Mouse (Mus musculus): ENCODE results near the gene BC035947. TPM values are rescaled to one million over a fixed set of nuclear protein-coding genes. Genes with fewer than 3 reads are reported as not detected.
"Not testable (repeated sequence)": the region's sequence is repeated elsewhere in the genome, so short reads cannot be mapped to it uniquely, and the experiment has no call there.

BC035947 gene
- 1.5 and 1.6 TPM in 2 replicates for polyA plus RNA-seq (2015; fragmentation: Nextera tagmentation; extraction: Ambion mirVana)

GRCm38 (mm10) chr1:78511621-78512160, at the start of gene BC035947:
BC035947 (minus strand) TSS chr1:78512158.
- no peaks in the 10 kb centered on the region for H3K27me3 ChIP-seq (ENCODE audit: control insufficient read depth, insufficient read depth, low read depth, low read length)
- H3K4me1 ChIP-seq (ENCODE audit: control insufficient read depth, insufficient read depth, low read length): no peaks in the 10 kb centered on the region
- ATAC-seq: peak; percentile 75
- peak within 1 kb of the TSS; percentile 66 for H3K4me2 ChIP-seq (ENCODE audit: low read length)
- no peaks in the 10 kb centered on the region for H3K36me3 ChIP-seq (ENCODE audit: control insufficient read depth, insufficient read depth, low read length)
- no peaks in the 10 kb centered on the region for H3K9me3 ChIP-seq (replicated peaks; ENCODE audit: control insufficient read depth, low read length, poor library complexity, severe bottlenecking)
- no peak within 1 kb of the TSS for H3K27ac ChIP-seq (ENCODE audit: low read length)
- peak within 1 kb of the TSS; percentile 68 for H3K9ac ChIP-seq (ENCODE audit: low read depth, low read length)
- WGBS: 3% methylated on average over 25 of the region's 25 CpGs
- peak within 1 kb of the TSS; percentile 40 for H3K4me3 ChIP-seq (ENCODE audit: low read depth, low read length)

GRCm38 (mm10) chr1:78554012-78554666, 42.2 kb upstream of the BC035947 start:
- 82% methylated on average over 8 of the region's 8 CpGs for WGBS
- Histone ChIP-seq H3K4me1 (ENCODE audit: control insufficient read depth, insufficient read depth, low read length) (no peaks in the 10 kb centered on the region), H3K9ac (ENCODE audit: low read depth, low read length) (no peak overlapping the region), H3K36me3 (ENCODE audit: control insufficient read depth, insufficient read depth, low read length) (no peaks in the 10 kb centered on the region), H3K27ac (ENCODE audit: low read length) (no peak overlapping the region), H3K9me3 (replicated peaks; ENCODE audit: control insufficient read depth, low read length, poor library complexity, severe bottlenecking) (no peaks in the 10 kb centered on the region), H3K27me3 (ENCODE audit: control insufficient read depth, insufficient read depth, low read depth, low read length) (no peaks in the 10 kb centered on the region), H3K4me2 (ENCODE audit: low read length) (no peak overlapping the region), H3K4me3 (ENCODE audit: low read depth, low read length) (no peak overlapping the region)
- ATAC-seq: no peak

GRCm38 (mm10) chr1:78548961-78549360, 37.0 kb upstream of the BC035947 start:
- no peaks in the 10 kb centered on the region for H3K9me3 ChIP-seq (replicated peaks; ENCODE audit: control insufficient read depth, low read length, poor library complexity, severe bottlenecking)
- no peak overlapping the region for H3K4me2 ChIP-seq (ENCODE audit: low read length)
- no peak overlapping the region for H3K9ac ChIP-seq (ENCODE audit: low read depth, low read length)
- no peaks in the 10 kb centered on the region for H3K36me3 ChIP-seq (ENCODE audit: control insufficient read depth, insufficient read depth, low read length)
- H3K27me3 ChIP-seq (ENCODE audit: control insufficient read depth, insufficient read depth, low read depth, low read length): no peaks in the 10 kb centered on the region
- H3K4me1 ChIP-seq (ENCODE audit: control insufficient read depth, insufficient read depth, low read length): no peaks in the 10 kb centered on the region
- 43% methylated on average over 6 of the region's 6 CpGs for WGBS
- H3K4me3 ChIP-seq (ENCODE audit: low read depth, low read length): no peak overlapping the region
- no peak overlapping the region for H3K27ac ChIP-seq (ENCODE audit: low read length)
- no peak for ATAC-seq

GRCm38 (mm10) chr1:78546258-78546657, 34.3 kb upstream of the BC035947 start:
- Histone ChIP-seq H3K27ac (ENCODE audit: low read length) (no peak overlapping the region), H3K27me3 (ENCODE audit: control insufficient read depth, insufficient read depth, low read depth, low read length) (no peaks in the 10 kb centered on the region), H3K36me3 (ENCODE audit: control insufficient read depth, insufficient read depth, low read length) (no peaks in the 10 kb centered on the region), H3K4me3 (ENCODE audit: low read depth, low read length) (no peak overlapping the region), H3K4me1 (ENCODE audit: control insufficient read depth, insufficient read depth, low read length) (no peaks in the 10 kb centered on the region), H3K9me3 (replicated peaks; ENCODE audit: control insufficient read depth, low read length, poor library complexity, severe bottlenecking) (no peaks in the 10 kb centered on the region), H3K4me2 (ENCODE audit: low read length) (no peak overlapping the region), H3K9ac (ENCODE audit: low read depth, low read length) (no peak overlapping the region)
- no peak for ATAC-seq
- 82% methylated on average over 9 of the region's 9 CpGs for WGBS

GRCm38 (mm10) chr1:78543631-78544030, 31.7 kb upstream of the BC035947 start:
- H3K9me3 ChIP-seq (replicated peaks; ENCODE audit: control insufficient read depth, low read length, poor library complexity, severe bottlenecking); ATAC-seq; H3K36me3 ChIP-seq (ENCODE audit: control insufficient read depth, insufficient read depth, low read length); H3K27ac ChIP-seq (ENCODE audit: low read length); H3K9ac ChIP-seq (ENCODE audit: low read depth, low read length); H3K27me3 ChIP-seq (ENCODE audit: control insufficient read depth, insufficient read depth, low read depth, low read length); H3K4me2 ChIP-seq (ENCODE audit: low read length); H3K4me1 ChIP-seq (ENCODE audit: control insufficient read depth, insufficient read depth, low read length); H3K4me3 ChIP-seq (ENCODE audit: low read depth, low read length): not testable (repeated sequence)
- WGBS: 69% methylated on average over 1 of the region's 1 CpGs

- H3K9ac ChIP-seq (ENCODE audit: low read depth, low read length): no peak overlapping the region
- H3K4me3 ChIP-seq (ENCODE audit: low read depth, low read length): no peak overlapping the region
- 0 out of 2 replicates have a peak, but pooled peaks cover 2% of the 10 kb centered on the region for H3K27me3 ChIP-seq (ENCODE audit: control insufficient read depth, insufficient read depth, low read depth, low read length)
- H3K4me1 ChIP-seq (ENCODE audit: control insufficient read depth, insufficient read depth, low read length): peaks cover 12% of the 10 kb centered on the region
- WGBS: 73% methylated on average over 6 of the region's 6 CpGs
- H3K27ac ChIP-seq (ENCODE audit: low read length): no peak overlapping the region
- no peak overlapping the region for H3K4me2 ChIP-seq (ENCODE audit: low read length)
- H3K9me3 ChIP-seq (replicated peaks; ENCODE audit: control insufficient read depth, low read length, poor library complexity, severe bottlenecking): no peaks in the 10 kb centered on the region
- H3K36me3 ChIP-seq (ENCODE audit: control insufficient read depth, insufficient read depth, low read length): no peaks in the 10 kb centered on the region
- no peak for ATAC-seq
These were observed 27.2 kb upstream of the BC035947 start for GRCm38 (mm10) chr1:78539166-78539565.

GRCm38 (mm10) chr1:78538396-78538795, 26.4 kb upstream of the BC035947 start:
- H3K27me3 ChIP-seq (ENCODE audit: control insufficient read depth, insufficient read depth, low read depth, low read length): 0 out of 2 replicates have a peak, but pooled peaks cover 2% of the 10 kb centered on the region
- 40% methylated on average over 5 of the region's 5 CpGs for WGBS
- H3K9ac ChIP-seq (ENCODE audit: low read depth, low read length): no peak overlapping the region
- ATAC-seq: no peak
- H3K4me3 ChIP-seq (ENCODE audit: low read depth, low read length): no peak overlapping the region
- H3K36me3 ChIP-seq (ENCODE audit: control insufficient read depth, insufficient read depth, low read length): no peaks in the 10 kb centered on the region
- no peaks in the 10 kb centered on the region for H3K9me3 ChIP-seq (replicated peaks; ENCODE audit: control insufficient read depth, low read length, poor library complexity, severe bottlenecking)
- H3K4me2 ChIP-seq (ENCODE audit: low read length): peak overlapping the region; percentile 85
- peaks cover 12% of the 10 kb centered on the region for H3K4me1 ChIP-seq (ENCODE audit: control insufficient read depth, insufficient read depth, low read length)
- H3K27ac ChIP-seq (ENCODE audit: low read length): no peak overlapping the region

- no peaks in the 10 kb centered on the region for H3K9me3 ChIP-seq (replicated peaks; ENCODE audit: control insufficient read depth, low read length, poor library complexity, severe bottlenecking)
- peak overlapping the region; percentile 85 for H3K4me2 ChIP-seq (ENCODE audit: low read length)
- H3K4me1 ChIP-seq (ENCODE audit: control insufficient read depth, insufficient read depth, low read length): peaks cover 12% of the 10 kb centered on the region
- WGBS: 10% methylated on average over 16 of the region's 16 CpGs
- peak overlapping the region; percentile 57 for H3K9ac ChIP-seq (ENCODE audit: low read depth, low read length)
- H3K27me3 ChIP-seq (ENCODE audit: control insufficient read depth, insufficient read depth, low read depth, low read length): 0 out of 2 replicates have a peak, but pooled peaks cover 2% of the 10 kb centered on the region
- H3K36me3 ChIP-seq (ENCODE audit: control insufficient read depth, insufficient read depth, low read length): no peaks in the 10 kb centered on the region
- ATAC-seq: peak; percentile 93
- H3K27ac ChIP-seq (ENCODE audit: low read length): peak overlapping the region; percentile 80
- peak overlapping the region; percentile 38 for H3K4me3 ChIP-seq (ENCODE audit: low read depth, low read length)
These were observed 25.6 kb upstream of the BC035947 start for GRCm38 (mm10) chr1:78537494-78538010.

Measured in midbrain, embryonic 16.5 days (tissue).